Mouse (Mus musculus): ENCODE measurements around the gene Wdr83os.

The Wdr83os gene

DNA sequence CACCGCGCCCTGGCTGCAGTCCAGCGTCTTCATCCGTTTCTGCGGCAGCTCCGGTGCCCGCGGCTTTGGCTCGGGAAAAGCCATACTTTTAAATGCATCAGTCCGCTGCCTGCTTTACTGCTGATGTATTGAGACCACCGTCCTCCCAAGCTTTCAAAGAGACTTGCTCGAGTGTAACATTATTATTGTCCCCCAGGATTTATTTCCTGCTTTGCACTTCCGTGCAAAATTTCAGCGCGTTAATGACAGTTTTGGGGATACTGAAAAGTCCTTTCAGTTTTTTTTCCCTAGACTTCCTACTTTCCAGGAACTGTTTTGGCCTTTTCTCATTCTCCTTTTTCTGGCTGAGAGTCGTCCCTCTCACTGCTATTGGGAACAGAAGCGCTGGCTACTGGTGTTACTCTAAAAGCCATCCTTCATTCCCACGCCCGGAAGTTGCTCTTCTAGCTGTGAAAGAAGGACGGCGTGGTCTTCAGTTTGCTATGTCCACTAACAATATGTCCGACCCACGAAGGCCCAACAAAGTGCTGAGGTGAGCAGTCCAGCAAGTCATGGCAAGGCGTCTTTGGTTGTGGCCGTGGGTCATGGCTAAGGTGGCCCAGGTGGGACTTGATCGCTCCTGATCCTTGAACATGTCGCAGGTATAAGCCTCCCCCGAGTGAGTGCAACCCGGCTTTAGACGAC, at the start of gene Wdr83os:
Gene Wdr83os (plus strand): TSS at position 209 of the 684 bp plus-strand sequence.
- DNase-seq (ENCODE audit: low read depth, low spot score), result no peak

DNA sequence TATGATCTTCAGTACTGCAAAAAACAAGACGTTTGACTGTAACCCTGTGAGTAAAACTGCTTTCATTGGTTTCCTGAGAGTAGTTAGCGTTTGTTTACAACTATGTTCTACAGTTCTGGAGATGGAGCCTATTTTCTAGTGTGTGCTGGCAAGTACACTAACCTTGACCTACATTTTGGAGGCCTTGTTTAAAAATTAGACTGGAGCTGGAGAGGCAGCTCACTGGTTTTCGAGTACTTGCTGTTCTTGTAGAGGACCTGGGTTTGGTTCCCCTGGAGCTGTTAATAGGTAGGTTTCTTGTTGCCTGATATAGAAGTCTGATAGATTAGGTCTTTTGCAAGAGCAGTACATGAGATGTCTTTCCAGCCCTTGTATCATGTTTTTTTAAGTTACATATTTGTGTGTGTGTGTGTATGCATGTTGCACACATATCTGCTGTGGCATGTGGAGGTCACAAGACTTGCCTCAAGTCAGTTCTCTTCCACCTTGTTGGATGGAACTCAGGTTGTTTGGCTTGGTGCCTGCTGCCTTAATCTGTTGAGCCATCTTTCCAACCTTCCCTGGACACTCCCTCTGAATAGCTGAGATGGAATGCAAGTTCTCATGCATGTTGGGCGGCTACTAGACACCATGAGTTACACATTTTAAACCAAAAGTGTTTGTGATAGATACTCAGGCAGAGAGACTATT, 47.8 kb upstream of the Wdr83os start:
- no peak for DNase-seq (ENCODE audit: low read depth, low spot score)

DNA sequence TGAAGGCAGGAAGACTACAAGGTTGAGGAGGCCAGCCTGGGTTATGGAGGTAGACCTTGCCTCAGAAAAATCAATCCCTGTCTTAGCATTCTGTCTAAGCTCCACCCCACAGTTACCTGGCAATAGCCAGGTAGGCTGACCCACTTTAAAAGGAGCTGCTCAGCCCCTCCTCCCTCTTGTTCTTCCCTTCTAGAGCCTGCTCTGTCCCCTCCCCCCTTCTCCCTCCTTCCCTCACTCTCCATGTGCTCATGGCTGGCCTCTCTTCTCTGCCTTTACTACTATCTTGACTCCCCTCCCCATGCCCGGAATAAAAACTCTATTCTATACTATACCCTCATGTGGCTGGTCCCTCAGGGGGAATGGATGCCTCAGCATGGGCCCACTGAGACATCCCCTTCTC, 46.7 kb upstream of the Wdr83os start:
- no peak for DNase-seq (ENCODE audit: low read depth, low spot score)

DNA sequence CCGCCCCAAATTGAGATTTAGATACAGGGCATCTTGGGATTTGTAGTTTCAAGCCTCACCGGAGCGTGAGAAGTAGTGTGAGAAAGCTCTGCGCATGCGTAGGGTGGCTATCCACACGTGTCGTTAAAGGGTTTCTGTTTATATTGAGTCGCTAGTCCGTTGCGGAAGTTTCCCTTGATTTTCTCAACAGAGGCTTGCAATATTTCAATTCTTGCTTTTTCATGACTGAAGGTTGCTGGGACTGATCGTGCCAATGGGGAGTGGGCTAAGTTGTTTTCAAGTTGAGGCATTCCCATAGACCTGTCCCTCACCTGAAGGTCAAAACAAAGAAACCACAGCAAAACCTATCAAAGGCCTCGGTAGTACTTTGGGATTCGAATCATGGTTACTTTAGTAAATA, 45.8 kb upstream of the Wdr83os start:
- no peak for DNase-seq (ENCODE audit: low read depth, low spot score)

DNA sequence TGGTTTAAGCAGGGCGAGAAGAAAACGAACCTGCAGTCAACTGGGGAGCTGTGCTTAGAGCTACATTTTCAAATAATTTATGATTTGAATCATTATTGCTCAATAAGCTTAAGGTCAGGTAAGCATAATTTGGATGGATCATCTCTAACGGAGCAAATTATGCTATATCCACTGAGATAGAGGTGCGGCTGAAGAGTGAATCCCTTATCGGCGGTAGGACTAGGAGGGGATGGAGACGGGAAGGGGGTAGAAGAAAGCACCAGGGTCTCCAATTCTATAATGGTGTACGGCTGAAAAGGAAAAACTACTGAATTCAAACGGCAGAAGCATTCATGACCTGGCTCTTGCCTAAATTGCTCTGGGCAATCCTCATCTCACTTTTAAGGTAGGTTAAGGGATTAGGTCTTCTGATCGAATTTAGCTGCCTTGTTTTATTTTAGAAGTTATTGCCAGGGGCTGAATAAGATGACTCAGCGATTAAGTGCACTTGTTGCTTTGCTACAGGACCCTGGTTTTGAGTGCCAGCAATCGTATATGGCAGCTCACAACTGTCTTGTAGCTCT, 45.3 kb upstream of the Wdr83os start:
- DNase-seq (ENCODE audit: low read depth, low spot score), result no peak

DNA sequence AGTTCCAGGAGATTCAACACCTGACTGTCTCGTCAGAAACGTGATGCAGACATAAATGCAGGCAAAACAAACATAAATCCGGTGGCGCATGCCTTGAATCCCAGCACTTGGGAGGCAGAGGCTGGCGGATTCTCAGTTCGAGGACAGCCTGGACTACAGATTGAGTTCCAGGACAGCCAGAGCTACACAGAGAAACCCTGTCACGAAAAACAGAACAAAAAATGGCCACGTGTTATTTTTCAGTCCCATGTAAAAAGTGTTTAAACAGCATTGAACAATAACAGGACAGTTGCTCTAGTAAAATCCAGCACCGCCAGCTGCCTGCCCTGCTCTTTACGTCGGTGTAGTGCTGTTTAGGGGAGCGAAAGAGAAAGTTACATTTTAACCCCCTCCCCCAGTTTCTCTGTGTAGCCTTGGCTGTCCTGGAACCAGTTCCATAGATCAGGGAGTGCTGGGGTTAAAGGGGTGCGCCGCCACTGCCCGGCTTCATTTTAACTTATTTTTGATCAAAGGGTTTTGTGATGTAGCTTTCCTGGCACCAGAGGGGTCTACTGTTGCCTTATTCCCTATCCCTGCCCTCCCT, 44.7 kb upstream of the Wdr83os start:
- no peak for DNase-seq (ENCODE audit: low read depth, low spot score)

DNA sequence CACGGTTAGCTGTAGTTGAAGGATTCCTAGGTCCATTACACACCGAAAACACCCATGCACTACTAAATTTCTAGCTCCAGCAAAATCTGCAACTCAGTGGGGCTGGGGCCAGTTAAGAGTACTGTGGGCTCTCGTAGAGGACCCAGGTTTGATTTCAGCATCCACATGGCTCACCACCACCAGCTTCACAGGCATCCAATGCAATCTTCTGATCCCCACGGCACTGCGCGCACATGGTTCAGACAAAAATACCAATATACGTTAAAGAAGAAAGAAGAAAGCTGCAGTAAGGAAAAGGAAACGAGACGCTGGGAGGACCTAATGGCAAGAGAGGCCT, 44.2 kb upstream of the Wdr83os start:
- no peak for DNase-seq (ENCODE audit: low read depth, low spot score)

DNA sequence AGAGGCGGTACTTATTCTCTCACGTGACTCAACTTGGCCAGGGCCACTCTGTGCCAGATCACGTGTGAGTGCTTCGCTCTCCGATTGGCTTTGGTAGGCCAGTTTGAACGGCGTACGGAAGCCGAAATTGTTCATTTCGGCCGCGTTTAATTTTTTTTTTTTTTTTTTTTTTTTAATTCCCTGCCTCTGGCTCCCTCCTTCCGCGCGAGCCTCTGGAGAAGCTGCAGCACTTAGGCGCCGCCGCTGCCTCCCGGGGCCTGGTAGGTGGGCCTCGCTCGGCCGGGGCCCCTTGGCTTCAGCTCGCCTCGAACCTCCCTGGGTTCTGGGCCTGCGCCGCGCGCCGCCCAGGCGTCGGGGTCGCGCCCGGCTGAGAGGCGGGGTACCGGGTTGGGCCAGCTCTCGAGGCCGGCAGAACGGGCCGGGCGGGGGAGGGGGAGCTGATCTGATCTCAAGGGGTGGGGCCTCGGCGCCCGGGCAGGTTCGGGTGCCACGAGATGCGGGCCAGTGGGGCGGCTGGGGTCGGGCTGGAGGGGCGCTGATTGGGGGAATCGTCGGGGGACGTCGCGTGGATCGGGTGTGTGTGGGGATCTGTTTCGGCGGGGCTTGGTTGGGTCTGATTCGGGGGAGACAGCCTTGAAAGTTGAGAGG, 43.7 kb upstream of the Wdr83os start, which contains the start of gene Tnpo2:
Gene Tnpo2 (plus strand): TSS at position 198 of the 648 bp plus-strand sequence.
- DNase-seq (ENCODE audit: low read depth, low spot score), result peak; percentile 91

DNA sequence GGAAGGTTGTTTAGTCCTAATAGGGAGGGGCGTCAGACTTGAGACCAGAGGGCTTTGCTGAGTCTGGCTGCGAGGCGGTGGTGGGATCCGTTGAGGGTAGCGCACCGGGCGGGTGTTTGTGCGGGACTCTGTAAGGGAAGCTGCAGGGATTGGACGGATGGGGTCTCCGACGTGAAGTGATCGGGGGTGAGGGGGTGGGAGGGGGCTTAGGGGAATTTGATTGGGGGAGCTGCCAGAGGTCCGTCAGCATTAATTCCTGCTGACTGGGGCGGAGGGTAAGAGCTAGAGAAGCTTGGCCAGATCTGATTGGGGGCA, 43.2 kb upstream of the Wdr83os start:
- no peak for DNase-seq (ENCODE audit: low read depth, low spot score)

DNA sequence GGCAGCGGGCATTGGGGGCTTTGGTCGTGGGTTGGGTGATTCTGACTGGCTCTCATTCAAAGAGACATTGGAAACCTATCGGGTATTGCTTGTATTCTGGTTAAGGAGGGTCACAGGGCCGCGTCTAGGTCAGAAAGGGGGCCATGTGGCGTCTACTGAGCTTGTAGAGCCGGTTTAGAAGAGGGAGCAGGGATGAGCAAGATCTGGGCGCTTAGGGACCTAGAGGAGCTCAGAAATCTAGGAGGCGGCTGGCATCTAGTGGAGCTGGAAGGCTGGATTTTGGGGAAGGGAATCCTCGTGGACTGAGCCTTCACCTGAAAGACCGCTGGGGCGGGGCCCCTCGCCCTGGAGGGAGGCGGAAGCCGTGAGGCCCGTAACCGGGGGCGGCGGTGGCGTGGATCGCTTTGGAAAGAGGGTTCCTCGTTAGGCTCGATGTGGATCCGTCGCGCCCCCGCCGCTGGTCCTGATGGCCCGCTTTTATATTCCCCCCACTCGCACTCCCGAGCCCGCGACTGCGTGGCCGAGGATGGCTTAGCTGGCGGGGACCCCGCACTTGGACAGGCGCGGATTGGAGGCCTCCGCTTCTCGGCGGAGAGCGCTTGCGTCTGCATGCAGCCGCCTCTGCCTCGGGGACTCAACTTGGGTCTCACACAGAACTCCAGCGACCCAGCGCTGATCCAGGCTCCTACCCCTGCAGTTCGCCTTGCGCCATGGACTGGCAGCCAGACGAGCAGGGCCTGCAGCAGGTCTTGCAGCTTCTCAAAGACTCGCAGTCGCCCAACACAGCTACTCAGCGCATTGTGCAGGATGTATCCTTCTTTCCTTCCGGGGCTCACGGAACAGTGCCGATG, 42.6 kb upstream of the Wdr83os start:
- no peak for DNase-seq (ENCODE audit: low read depth, low spot score)

DNA sequence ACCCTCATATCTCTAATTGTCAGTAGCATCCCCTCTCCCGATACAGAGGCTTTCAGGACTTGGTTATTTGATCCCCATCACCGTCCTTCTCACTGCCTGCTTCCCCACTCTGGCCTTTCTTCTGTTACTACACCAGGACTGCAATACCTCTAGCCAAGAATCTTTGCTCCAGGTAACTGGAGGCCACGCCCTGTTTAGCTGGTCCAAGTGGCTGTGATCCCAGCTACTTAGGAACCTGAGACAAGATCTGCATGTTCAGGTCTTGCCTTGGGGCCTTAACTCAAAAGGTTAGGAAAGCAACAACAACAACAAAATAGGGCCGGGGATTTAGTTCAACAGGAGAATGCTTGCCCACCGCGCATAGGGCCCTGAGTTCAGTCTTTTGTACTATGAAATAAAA, 36.9 kb upstream of the Wdr83os start:
- no peak for DNase-seq (ENCODE audit: low read depth, low spot score)

DNA sequence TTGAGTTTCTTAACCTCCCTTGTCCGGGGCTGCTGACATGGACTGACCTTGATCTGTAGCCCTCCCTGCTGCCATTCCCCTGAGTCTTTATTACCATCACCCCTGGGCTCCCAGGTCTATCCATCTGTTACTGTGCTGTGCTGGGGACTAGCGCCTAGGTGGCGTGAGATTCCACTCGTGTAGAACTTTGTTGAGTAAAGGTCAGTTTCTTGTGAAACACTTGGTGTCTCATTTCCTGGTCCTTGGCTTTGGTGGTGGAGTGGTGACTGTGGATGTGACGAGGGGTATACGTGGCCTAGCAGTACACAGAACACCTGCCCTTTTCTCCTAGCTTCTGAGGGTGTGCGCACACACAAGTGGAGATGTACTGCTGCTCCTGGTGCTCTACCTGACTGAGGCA, 23.2 kb upstream of the Wdr83os start:
- no peak for DNase-seq (ENCODE audit: low read depth, low spot score)

DNA sequence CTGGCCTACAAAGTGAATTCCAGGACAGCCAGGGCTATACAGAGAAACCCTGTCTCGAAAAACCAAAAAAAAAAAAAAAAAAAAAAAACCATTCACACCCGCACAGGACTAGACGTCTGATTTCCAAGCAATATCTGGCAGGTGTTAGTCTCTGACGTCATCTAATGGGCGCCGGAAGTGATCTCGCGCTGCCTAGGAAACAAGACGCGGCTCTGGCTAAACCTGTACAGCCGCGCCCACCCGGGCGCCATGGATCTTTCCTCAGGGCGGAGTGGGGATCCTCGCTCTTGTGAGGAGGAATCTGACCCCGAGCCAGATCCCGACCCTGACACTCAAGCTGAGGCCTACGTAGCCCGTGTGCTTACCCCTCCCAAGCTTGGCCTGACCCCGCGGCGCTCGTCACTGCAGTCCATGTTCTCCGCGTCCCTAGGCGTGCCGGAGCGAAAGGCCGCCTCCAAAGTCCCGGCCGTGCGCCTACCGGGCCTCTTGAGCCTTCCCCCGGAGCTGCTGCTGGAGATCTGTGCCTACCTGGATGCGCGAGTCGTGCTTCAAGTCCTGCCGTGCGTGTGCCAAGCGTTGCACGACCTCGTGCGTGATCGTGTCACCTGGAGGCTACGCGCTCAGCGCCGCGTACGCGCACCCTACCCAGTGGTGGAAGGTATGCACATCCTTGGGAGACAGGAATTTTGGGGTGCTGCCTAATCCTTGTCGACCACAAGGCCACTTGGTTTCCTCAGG, 20.5 kb upstream of the Wdr83os start, which contains the start of gene Fbxw9:
Gene Fbxw9 (plus strand): TSS at position 177 of the 738 bp plus-strand sequence.
- peak; percentile 92 for DNase-seq (ENCODE audit: low read depth, low spot score)

DNA sequence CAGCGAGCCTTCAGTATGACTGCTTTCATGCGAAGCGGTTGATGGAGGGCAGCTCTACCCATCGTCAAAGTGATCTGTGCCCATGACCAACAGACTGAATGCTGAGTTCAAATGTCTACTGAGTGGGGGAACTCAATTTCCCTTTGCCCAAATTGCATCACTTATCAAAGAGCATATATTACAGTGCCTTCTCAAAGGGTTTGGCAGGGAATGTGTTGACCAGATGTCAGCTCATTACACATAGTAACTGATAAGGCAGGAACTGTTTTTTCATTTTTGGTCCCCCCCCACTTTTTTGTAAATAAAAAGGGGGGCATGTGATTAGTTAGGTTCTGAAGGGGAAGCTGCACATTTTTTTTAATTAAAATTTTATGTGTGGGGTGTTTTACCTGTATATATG, 17.9 kb upstream of the Wdr83os start:
- DNase-seq (ENCODE audit: low read depth, low spot score), result no peak

DNA sequence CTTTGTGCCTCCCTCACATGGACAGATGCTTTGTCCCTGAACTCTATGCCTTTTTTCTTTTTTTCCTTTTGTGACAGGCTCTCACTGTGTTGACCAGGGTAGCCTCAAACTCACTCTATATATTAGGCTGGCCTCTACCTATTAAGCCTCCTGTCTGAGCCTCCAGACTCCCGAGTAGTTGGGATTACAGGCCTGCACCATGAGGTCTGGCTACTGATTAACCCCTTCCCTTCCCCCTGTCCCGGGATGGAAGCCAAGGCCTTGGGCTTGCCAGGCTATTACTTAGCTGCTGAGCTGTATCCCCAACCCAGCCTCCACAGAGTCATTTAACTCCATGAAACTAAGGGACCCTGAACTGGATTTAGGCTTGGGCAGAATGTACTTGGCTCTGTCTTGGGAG, 15.3 kb upstream of the Wdr83os start:
- no peak for DNase-seq (ENCODE audit: low read depth, low spot score)

DNA sequence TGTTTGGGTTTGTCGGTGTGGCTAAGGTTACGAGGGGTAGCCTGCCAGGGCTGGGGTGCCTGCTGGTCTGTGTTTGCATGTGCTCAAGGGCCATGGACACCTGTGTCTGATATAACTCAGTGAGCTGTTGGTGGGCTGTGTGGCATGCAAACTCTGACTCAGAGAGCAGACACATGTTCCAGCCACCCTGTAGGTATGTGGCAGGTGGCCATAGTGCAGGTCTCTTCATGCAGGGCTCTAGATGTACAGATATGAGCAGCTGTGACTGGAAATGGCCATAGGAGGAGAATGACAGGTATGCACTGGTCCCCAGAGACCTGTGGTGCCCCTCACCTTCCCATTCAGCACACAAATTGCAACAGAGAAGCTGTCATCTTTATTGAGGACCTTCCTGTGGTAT, 13.4 kb upstream of the Wdr83os start:
- no peak for DNase-seq (ENCODE audit: low read depth, low spot score)

DNA sequence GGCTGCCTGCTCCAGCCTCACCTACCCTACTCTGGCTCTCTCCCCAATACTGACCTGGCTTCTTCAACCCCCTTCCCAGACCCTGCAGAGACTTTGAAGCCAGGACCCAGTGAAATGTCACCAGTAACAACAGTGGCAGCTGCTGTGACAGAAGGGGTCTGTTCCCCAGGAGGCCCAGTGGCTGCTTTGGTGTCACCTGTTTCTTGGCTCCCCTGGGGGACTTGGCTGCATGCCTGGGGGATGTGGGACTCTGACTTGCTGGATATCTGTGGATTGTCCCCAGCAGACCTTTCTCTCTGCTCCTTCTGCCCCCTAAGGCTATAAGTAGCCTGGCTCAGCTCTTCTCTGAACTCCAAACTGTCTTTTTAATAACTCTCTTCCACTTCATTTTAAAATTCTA, 12.6 kb upstream of the Wdr83os start, which contains the start of gene Gm5741:
Gene Gm5741 (minus strand): TSS at position 1 of the 400 bp plus-strand sequence.
- no peak for DNase-seq (ENCODE audit: low read depth, low spot score)

DNA sequence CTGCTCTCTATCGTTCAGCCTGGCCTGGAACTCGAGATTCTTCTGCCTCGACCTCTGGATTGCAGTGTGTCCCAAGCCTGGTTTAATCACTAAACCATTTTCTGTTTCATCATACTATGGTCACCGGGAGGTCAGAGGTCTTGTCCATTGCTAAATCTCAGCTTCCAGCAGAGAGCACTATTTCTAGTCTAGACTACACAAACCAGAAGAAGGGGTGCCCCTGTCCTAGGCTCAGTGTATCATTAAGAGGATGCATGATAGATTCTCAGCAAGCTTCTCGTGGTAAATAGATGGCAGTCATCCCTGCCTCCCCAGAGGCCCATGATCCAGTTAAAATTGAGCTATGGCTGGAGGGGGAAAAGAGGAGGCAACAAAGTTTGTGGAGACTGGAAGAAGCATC, 9.5 kb upstream of the Wdr83os start:
- DNase-seq (ENCODE audit: low read depth, low spot score), result no peak

DNA sequence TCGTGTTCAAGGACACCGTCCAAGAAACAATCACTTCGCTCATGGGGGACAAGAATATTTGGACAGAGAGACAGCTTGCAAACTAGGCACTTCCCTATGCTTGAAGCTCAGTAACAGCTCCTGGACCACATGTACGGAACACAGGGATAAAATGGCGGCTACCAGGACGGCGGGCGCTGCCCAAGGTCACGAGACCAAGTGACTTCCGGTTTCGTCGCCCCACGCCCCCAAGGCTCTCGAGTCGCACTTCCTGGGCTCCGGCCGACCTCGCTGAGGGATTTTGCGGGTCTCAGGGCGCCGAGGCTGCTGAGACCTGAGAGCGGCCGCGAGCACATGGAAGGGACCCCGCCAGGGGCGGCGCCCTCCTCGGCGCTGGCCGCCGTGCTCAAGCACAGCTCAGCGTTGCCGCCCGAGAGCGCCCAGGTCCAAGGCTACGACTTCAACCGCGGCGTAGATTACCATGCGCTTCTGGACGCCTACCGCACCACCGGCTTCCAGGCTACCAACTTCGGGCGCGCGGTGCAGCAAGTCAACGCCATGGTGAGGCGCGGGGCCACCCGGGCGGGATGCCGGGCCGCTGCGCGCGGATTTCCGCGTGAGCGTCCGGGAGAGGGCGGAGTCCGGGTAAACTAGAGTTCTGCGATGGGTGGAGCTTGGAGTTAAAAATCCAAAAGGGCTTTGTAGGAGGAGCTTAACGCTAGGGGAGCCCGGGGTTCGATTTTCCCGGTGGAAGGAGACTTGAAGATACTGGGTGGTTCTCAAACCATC, 8.8 kb upstream of the Wdr83os start, which contains the start of gene Dhps:
Gene Dhps (plus strand): TSS at position 244 of the 768 bp plus-strand sequence.
- peak; percentile 85 for DNase-seq (ENCODE audit: low read depth, low spot score)

Data from WW6 (cell line).